Mouse (Mus musculus): ENCODE results near the gene Epb41l2.

Gene Epb41l2

DNA sequence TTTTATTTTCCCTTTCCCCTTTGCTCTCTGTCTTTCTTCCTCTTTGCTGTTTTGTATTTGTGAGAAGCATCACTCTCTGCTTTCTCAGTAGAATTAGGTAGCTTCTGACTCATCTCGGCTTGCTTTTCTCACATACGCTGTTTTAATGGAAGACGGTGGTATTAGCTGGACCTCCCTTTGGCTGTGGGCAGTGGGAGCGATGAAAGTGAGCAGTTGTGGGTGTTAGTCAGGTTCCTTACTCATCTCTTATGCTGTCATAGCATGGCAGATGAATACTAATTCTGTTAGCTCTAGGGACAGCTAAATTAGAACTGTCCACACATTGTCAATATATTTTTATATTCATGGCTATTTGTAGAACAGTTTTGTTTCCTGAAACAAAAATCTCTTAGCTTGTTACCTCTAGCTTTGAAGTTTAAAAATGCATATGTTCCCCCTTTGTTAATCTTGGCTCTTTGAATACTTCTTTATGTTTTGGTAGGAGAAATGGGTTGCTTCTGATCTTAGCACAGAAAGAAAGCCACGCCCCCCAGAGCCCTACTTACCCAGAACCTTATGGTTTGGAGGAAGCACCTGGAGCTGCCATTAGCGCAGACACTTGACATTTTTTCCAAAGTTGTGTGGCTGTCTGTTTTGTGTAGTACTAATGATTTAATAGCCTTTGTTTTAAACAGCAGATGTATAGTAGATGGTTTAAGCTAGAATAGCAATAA lies 78.1 kb downstream of the Epb41l2 start:
- DNase-seq (ENCODE audit: low read depth), result no peak

DNA sequence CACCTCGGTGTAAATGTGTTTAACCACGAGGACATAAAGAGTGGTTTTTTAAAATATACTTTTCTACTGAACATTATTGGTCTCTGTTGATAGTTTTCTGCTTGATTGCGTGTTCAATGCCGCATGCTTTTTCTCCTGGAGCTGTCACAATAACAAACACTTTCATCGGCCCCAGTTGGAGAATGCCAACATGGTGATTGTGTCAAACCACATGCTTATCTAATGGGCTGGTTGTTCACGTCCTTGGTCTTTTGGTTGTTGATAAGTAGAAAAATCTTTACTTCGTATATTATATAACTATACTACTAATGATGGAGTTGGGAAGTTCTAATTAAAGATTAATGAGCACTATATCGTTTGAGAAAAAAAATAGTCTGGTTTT lies 78.7 kb downstream of the Epb41l2 start:
- DNase-seq (ENCODE audit: low read depth), result no peak

DNA sequence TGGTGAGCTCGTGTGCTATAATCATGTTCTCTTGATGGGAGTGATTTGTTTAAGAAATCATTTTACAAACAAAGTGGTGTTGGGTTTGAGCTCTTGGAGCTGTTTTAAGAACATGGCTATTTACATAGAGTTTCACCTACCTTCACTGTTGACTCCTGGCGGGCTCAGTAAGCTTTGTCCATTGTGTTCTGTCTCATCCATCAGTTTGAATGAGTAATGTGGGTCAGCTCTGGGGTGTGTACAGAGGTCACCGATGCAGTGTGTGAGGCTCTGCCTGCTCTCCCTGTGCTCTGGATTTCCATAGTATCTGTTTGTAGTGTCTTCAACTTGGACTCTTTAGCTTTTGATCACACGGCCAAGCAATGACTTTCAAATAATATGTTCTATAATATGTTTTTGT lies 79.6 kb downstream of the Epb41l2 start:
- no peak for DNase-seq (ENCODE audit: low read depth)

DNA sequence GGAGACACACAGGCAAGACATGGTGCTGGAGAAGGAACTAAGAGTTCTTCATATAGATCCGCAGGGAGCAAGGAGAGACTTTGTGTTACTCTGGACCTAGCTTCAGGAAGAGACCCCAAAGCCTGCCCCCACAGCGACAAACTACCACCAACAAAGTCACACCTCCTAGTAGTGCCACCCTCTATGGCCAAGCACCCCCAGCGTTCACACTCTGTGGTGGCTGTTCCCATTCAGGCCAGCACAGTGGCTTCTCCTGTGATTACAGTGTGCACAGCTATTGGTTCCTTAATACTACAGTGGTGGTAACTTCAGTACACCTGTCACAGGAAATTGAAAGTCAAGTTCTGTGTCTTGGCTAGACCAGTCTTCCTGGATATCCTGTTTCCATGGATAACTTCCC lies 80.3 kb downstream of the Epb41l2 start:
- no peak for DNase-seq (ENCODE audit: low read depth)

DNA sequence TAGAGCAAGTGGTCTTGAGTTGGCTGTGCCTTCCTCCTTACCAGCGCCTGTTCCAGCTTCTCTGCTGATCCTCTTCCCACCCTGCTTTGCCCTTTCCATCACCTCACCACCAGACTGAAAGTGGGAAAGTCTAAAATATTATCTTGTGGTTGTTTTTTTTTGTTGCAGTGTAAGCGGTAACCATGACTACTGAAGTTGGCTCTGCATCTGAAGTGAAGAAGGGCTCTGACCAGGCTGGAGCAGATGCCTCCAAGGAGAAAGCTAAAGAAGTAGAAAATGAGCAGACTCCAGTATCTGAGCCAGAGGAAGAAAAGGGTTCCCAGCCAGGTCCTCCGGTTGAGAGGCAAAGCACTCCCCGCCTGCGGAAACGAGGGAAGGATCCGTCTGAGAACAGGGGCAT lies 81.8 kb downstream of the Epb41l2 start:
- DNase-seq (ENCODE audit: low read depth), result no peak

DNA sequence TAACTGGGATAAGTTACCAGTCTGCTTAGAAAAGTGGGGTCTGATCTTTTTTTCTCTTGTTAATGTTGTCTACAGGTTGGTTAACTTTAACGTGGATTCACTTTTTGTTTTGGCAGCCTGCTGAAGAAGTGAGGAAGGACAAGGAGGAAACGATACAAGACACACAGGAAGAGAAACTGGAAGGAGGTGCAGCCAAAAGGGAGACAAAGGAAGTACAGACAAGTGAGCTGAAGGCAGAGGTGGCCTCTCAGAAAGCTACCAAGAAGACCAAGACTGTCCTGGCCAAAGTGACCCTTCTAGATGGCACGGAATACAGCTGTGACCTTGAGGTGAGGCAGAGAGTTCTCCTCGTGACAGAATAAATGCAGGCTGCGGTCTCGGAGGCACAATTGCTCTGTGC lies 84.0 kb downstream of the Epb41l2 start:
- no peak for DNase-seq (ENCODE audit: low read depth)

DNA sequence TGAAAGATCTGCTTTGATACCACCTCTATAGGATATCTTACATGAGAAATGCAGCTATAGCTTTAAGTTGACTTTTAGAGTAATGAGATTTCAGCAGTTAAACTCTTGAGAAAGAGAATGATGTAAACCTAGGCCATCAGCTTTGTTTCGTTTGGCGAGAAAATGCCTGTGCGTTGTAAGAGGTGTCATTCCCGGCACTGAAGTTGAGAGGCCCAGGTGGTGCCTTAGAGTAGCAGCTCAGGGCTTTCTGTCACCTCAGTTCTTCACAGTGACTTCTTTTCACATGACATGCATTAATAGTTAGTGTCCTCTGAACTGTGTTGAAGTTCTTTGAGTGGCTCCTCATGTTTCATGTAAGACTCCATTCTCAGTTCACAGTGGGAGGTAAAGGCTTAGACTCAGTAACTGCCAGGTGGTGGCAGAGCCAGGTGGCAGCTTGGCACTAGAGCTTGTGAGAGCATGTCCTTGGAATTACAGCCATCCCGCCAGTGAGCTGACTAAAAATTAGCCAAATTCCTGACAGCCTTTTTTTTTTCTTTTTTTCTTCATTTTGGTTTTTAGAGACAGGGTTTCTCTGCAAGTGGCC lies 84.7 kb downstream of the Epb41l2 start:
- no peak for DNase-seq (ENCODE audit: low read depth)

DNA sequence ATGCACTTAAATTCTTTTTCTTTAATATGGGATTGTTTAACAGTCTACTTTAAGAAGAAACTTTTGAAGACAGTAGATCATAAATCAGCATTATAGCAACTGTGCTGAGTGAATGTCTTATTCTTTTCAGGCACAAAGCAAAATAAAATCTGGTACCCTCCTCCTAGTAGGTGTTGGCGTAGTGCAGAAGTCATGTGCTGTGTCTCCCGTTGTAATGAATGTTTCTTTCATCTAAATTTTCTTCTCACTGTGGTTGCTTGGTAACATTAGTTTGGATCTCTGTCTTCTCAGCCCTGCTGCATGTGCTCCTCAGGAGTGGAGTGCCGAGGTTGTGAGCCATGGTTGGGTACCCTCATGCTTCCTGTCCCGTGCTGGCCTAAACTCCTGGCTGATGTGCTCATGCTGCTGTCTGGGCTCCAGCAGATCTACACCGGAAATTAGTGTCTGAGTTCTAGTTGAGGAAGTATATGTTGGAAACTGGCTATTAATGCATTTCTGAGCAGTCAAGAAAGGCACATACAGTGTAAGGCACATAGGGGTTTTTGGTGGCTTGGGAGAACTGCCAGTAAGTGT lies 87.4 kb downstream of the Epb41l2 start:
- no peak for DNase-seq (ENCODE audit: low read depth)

DNA sequence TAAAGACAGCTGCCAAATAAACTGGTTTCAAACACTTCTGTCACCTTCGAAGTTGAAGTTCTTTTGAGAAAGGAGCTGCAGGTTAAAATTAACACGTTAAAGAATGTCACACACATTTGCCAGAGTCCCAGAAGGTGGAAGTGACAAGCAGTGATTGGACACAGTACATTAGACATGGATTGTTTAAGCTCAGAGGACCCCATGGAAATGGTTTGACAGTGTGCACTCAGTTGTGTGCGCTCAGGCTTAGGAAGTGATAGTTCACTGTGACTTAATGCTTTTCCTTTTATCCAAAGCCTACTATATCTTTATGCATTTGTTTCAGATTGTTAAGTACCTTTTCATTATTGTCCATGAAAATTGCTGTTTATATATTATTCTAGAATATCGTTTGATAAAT lies 89.1 kb downstream of the Epb41l2 start:
- no peak for DNase-seq (ENCODE audit: low read depth)

DNA sequence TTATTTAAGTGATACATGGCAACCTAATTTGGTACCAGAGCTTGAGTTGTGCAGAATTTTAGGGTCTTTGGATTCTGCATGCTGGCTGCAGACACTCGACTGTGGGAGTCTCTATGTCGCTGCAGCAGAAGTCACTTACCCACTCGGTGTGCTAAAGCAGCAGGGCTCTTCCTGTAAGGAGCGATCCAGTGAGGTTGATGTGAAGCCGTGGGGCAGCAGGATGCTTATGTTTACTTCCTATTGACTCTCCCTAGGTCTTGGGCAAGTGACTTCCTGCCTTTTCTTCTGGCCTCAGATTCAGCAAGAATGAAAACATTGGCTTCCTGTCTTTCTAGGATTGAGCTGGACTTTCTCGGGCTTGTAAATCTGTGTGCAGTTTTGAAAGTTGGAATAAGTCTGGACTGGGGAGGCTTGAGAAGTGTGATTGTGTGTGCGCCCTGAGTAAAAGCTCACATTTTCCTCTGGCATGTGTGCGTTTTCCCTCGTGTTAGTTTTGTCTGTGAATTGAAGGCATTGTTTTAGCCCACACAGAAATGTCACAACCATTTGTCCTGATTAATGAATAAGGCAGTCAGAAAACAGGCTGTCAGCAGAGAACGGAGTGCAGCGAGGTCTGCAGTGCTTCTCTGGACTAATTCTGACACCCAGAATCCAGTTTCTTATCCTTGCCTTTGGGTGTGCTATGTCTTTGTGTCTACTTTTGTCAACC lies 89.9 kb downstream of the Epb41l2 start:
- no peak for DNase-seq (ENCODE audit: low read depth)

DNA sequence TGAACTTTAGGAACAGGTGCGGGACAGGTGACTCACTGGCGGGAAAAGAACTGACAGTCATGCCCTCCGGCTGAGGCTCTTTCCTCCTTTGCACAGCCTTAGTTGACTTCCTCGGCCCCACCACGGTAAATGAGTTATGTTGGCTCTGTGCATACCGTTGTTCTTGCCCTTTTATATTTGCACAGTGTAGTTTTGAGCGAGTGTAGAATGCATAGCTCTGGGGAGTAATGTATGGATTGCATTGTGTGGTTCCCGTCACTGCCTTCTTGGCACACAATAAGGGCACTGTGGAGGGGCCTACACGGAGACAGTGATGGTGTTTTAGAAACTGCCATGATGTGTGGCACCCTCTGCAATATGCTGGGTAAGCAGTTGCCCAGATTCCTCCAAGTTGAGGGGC lies 93.6 kb downstream of the Epb41l2 start:
- DNase-seq (ENCODE audit: low read depth), result no peak

DNA sequence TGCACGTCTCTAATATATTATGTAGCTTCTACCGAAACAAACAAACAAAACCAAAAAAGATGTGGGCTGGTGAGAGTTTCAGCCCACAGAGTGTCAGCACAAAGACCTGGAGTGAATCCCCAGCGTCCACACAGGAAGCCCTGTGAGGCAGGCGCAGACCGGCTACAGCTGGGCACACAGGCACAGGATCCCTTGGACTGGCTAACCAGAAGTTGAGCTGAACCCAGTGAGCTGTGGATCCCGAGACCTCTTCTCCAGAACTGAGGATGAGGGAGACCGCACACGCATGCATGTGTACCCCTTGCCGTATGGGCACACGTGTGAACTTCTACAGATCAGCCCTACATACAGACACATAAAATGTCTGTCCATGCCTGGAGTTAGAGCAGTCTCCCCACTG lies 94.2 kb downstream of the Epb41l2 start:
- DNase-seq (ENCODE audit: low read depth), result no peak

DNA sequence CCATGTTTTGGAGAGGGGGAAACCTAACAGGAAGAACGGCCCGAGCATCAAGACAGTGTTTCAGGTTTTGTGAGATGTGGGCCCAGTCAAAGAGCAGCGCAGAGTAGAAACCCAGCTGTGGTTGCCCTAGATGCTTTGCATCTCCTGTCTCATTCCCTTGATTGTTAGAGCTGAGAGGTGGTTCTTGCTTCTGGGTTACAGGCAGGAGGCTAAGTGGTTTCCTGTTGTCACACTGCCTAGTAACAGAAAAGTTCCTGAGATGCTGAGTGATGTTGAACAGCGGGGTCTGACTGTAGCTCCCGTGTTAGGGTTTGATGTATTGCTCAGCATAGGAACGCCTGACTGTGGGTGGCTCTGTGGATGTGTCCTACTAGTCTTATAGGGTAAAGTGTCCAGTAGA lies 97.5 kb downstream of the Epb41l2 start:
- DNase-seq (ENCODE audit: low read depth), result peak; percentile 47

DNA sequence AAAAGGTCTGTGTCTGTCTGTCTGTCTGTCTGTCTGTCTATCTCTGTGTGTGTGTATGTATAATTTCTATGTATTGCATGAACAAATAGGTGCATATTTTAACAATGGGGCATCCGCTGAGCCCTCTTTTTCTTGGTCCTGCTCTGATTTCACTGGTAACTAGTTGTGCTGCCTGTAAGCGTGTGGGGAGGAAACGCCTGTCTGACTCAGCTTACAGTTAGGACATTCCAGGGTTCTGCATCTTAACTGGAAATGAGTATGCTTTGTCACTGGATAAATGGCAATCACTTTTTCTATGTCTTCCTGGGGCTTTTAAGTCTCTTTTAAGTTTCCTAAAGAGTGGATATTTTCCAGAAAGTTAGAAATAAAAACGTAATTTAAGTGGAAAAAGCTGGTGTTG lies 98.4 kb downstream of the Epb41l2 start:
- DNase-seq (ENCODE audit: low read depth), result no peak

DNA sequence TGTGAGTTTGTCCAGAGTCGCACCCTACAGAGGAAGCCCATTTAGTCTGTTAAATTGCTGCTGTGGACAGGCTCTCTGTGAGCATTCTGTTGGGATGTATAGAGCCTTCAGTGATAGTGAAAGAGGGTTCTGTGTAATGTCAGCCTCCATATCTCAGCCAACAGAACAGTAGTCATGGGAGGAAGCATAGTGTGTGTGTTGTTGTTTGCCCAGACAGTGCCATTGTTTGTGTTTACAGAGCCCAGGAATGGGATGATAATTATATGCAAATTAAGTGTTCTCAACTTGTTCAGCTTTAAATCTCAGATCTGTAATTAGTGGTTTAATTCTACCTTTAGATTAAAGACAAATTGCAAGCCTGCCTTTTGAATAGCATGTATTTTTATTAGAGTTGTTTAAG lies 102.2 kb downstream of the Epb41l2 start:
- no peak for DNase-seq (ENCODE audit: low read depth)

DNA sequence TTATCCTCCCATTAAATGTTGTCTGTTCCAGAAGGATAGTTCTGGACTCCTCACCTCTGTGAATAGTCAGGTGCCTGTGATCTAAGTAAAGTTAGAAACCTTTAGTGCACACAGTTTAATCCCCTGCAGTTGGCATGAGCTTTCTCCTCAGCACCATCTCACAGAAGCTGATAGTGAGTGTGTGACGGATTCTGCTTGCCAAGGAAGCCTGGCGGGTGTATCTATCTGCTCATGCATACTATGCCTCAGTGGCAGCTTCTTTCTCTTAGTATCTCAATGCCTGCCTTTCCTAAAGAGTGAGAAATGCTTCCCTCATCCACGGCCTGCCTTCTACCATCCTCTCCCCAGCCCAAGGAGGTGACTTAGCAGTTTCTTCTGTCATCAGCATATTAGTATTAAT lies 103.1 kb downstream of the Epb41l2 start:
- no peak for DNase-seq (ENCODE audit: low read depth)

DNA sequence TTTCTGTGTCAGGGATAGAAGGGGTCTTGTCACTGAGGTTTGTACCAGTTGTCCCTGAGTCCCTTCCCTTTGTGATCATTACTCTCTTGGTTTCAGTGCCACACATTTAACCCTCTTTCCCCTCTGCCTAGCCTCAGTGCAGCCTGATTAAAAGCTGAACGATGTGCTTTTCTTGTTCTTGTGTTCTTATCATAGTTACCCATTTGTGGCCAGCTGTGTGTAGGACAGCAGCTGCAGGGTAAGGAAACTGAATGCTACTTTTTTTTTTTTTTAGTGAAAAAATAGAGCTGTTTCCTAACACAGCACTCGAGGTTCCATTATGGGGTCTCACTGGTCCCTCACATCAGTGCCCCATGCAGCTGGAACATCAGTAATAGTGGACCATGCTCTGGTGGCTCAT lies 106.9 kb downstream of the Epb41l2 start:
- no peak for DNase-seq (ENCODE audit: low read depth)

DNA sequence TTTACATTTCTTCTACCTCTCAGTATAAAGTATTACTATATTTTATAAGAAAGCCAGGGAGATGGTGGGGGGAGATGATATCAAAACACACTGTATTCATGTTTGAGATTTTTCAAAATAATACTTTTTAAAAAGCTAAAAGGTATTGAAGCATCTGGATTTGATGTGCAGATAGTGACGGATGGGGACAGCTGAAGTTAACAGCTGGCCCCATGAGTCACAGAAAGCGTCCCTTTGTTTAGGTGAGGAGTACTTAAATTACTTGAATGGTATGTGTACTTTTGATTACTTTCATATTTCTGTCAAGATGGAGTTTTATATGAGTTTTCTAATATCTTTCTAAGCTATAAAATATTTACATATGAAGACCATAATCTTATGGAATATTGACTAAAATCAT lies 112.3 kb downstream of the Epb41l2 start:
- DNase-seq (ENCODE audit: low read depth), result no peak

DNA sequence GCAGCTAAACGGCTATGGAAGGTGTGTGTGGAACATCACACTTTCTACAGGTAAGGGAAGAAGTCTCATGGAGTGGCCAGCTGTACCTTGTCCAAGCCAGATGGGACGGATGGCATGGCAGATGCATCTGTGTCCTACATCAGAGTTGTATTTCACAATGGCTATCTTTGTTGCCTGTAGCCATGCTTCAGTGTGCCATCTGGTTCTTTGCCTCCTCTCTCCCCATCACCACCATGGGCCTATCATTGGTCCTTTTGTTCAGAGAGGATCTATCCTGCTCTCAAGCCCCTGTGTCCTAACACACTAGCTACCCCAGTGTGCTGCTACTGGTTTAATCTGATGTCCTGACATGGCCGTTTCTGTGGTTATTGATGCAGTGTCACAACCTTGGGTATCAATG lies 120.1 kb downstream of the Epb41l2 start:
- no peak for DNase-seq (ENCODE audit: low read depth)

DNA sequence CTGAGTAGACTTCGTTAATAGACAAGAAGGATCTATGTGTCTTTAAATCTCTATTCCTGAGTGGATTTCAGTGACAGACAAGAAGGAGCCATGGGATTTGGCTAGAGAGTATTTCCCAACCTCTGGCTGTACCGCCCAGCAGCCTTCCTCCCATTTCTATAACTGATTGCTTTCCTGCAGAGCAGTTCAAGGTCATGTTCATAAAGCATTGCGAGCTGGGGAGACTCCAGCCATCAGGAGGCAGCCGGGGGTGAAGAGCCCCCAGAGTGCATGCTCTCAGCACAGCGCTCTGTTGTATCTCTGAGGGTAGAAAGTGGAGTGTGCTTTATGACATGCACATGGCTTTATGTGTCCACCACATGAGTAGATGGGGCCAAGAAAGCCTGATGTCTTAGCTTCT lies 123.2 kb downstream of the Epb41l2 start:
- DNase-seq (ENCODE audit: low read depth), result no peak

DNA sequence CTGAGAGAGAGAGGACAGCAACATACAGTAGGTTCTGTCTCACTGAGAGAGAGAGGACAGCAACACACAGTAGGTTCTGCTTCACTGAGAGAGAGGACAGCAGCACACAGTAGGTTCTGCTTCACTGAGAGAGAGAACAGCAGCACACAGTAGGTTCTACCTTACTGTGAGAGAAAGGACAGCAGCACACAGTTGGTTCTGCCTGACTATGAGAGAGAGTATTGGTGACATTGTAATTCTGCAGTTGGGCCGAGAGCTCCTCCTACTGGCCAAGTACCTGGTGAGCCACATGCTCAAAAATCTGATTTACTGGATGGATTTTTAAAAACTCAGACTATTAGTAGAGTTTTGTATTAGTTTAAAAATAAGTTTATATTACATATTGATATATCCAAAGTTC lies 128.9 kb downstream of the Epb41l2 start:
- DNase-seq (ENCODE audit: low read depth), result peak; percentile 66

DNA sequence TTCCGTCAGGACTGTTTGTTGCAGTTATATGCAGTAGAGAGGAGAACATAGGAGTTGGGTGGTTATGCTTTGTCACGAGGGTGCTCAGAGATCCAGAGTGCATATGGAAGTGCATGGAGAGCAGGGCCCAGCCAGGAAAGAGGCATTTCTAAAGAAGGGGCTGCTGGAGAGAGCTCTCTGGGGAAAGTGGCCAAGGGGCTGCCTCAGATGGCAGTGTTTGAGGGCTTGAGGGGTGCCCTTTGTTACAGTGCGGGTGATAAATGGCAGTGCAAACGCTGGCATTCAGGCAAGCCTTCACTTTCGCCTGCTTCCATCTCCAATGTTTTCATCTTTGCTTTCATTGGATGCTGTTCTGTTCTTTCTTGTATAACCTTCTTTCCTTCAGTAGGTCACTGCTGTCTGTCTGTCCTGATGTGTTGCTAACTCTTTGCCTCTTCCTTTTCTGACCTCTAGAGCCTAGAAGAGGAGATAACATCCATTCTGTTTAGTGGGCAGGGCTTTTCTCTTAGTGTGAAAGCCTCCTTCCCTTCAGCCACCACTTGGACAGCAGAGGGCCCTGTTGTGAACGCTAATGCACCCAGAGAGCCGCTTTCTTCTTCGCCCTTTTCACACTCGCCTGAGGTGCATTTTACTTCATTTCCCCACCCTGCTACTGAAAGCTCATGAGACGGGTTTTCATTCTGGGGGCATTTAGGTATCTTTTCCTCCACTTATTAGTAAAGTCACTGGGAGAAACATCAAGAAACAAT lies 139.9 kb downstream of the Epb41l2 start:
- DNase-seq (ENCODE audit: low read depth), result no peak

DNA sequence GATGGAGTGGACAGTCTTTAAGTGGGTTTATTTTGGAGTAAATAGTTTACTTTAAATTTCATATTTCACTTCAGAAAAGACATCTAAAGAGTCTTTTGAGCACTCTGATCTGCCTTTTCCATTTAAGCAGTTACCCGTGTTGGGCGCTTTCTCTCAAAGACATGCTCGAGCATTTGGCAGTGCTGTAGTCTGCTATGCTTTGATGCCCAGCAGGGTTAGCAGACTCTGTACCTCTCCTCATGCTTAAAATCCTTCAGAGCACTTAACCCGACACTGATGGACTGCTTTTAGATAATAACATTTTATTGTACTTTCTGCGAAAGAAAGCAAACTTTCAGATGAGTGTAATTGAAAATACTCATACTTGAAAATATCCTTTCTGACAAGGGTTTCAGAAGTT lies 143.7 kb downstream of the Epb41l2 start:
- DNase-seq (ENCODE audit: low read depth), result no peak

Measured in naive thymus-derived CD4-positive, alpha-beta T cell, adult 2 months (primary cell).